Mouse (Mus musculus) layer of hippocampus, adult 9-11 months (tissue): ENCODE results near the gene Bri3bp.
"Not testable (repeated sequence)": the region's sequence is repeated elsewhere in the genome, so short reads cannot be mapped to it uniquely, and the experiment has no call there.

Experiments used
- DNase-seq: peaks from one replicate; pipeline ENCODE4 v3.0.0; 2022

The Bri3bp gene

GRCm38 (mm10) chr5:125441234-125442114 is at the start of gene Bri3bp:
Gene Bri3bp, plus strand, starts transcription at chr5:125441568.
- peak; percentile 35 for DNase-seq

GRCm38 (mm10) chr5:125391609-125392008 is 49.8 kb upstream of the Bri3bp start:
- peak; percentile 91 for DNase-seq

- DNase-seq = not testable (repeated sequence)
Measured at GRCm38 (mm10) chr5:125392176-125392575, 49.2 kb upstream of the Bri3bp start.

- no peak for DNase-seq
Measured at GRCm38 (mm10) chr5:125392618-125392976, 48.8 kb upstream of the Bri3bp start.

GRCm38 (mm10) chr5:125392977-125393621 is 48.3 kb upstream of the Bri3bp start:
- DNase-seq = peak; percentile 98

- peak; percentile 82 for DNase-seq
Measured at GRCm38 (mm10) chr5:125393622-125394603, 47.5 kb upstream of the Bri3bp start.

GRCm38 (mm10) chr5:125395008-125395407 is 46.4 kb upstream of the Bri3bp start:
- DNase-seq = no peak

GRCm38 (mm10) chr5:125400903-125401302 is 40.5 kb upstream of the Bri3bp start:
- DNase-seq = no peak

- DNase-seq = no peak
Measured at GRCm38 (mm10) chr5:125402476-125402875, 38.9 kb upstream of the Bri3bp start.

- no peak for DNase-seq
Measured at GRCm38 (mm10) chr5:125402991-125403390, 38.4 kb upstream of the Bri3bp start.

- no peak for DNase-seq
Measured at GRCm38 (mm10) chr5:125403481-125404465, 37.6 kb upstream of the Bri3bp start.

- no peak for DNase-seq
Measured at GRCm38 (mm10) chr5:125404536-125404902, 36.8 kb upstream of the Bri3bp start.

GRCm38 (mm10) chr5:125404903-125405545 is 36.3 kb upstream of the Bri3bp start:
- DNase-seq = peak; percentile 78

- peak; percentile 87 for DNase-seq
Measured at GRCm38 (mm10) chr5:125405546-125406248, 35.7 kb upstream of the Bri3bp start.

- DNase-seq = peak; percentile 55
Measured at GRCm38 (mm10) chr5:125406322-125407016, 34.9 kb upstream of the Bri3bp start.

- no peak for DNase-seq
Measured at GRCm38 (mm10) chr5:125407020-125407830, 34.1 kb upstream of the Bri3bp start.

GRCm38 (mm10) chr5:125407910-125408575 is 33.3 kb upstream of the Bri3bp start:
- no peak for DNase-seq

- DNase-seq = peak; percentile 79
Measured at GRCm38 (mm10) chr5:125408842-125409241, 32.5 kb upstream of the Bri3bp start.
